In genomic region chr15:38364014-38364413, GRCm38 (mm10) we compare ENCODE assay signal across 20 mouse cellular contexts.
"Had no signal": no experiment of that assay in that cellular context is flagged by ENCODE, and none has a peak within 500 bp of the region (broad histone marks: within the 10 kb centered on the region; RNA-seq: fewer than 3 reads in every experiment).

No protein-coding gene starts in this region.

- H3K4me2 ChIP-seq: limb, embryonic 12.5 days; liver, embryonic 13.5 days; midbrain, embryonic 12.5 days; midbrain, embryonic 15.5 days; neural tube, embryonic 12.5 days; neural tube, embryonic 15.5 days had no signal

- H3K36me3 ChIP-seq: limb, embryonic 12.5 days; liver, embryonic 13.5 days; midbrain, embryonic 12.5 days; midbrain, embryonic 15.5 days; neural tube, embryonic 12.5 days; neural tube, embryonic 15.5 days had no signal

- H3K27me3 ChIP-seq: limb, embryonic 12.5 days; liver, embryonic 13.5 days; midbrain, embryonic 12.5 days; midbrain, embryonic 15.5 days; neural tube, embryonic 12.5 days; neural tube, embryonic 15.5 days had no signal

- DNase-seq: kidney, postnatal 10 days; kidney, postnatal 36 days; layer of hippocampus, postnatal 36 days; liver, embryonic 13.5 days; lung, adult 2 months; lung, postnatal 14 days; lung, postnatal 4 days; right cerebral cortex, adult 18-20 months; right cerebral cortex, postnatal 14 days; right cerebral cortex, postnatal 4 days; thymus, adult 2 months; thymus, postnatal 14 days; thymus, postnatal 4 days had no signal

- H3K9ac ChIP-seq: limb, embryonic 12.5 days; liver, embryonic 13.5 days; midbrain, embryonic 12.5 days; midbrain, embryonic 15.5 days; neural tube, embryonic 12.5 days; neural tube, embryonic 15.5 days had no signal

- H3K9me3 ChIP-seq: liver, embryonic 13.5 days; neural tube, embryonic 12.5 days had no signal

- ATAC-seq: midbrain, embryonic 15.5 days had no signal

- H3K4me3 ChIP-seq: left cerebral cortex, adult 2 months; limb, embryonic 12.5 days; liver, embryonic 13.5 days; midbrain, embryonic 12.5 days; midbrain, embryonic 15.5 days; neural tube, embryonic 12.5 days; neural tube, embryonic 15.5 days had no signal

- H3K27ac ChIP-seq: left cerebral cortex, adult 2 months; limb, embryonic 12.5 days; liver, embryonic 13.5 days; midbrain, embryonic 12.5 days; midbrain, embryonic 15.5 days; neural tube, embryonic 12.5 days; neural tube, embryonic 15.5 days; stomach, postnatal 0 days had no signal

- H3K4me1 ChIP-seq: liver, embryonic 13.5 days; midbrain, embryonic 12.5 days; midbrain, embryonic 15.5 days; neural tube, embryonic 12.5 days; neural tube, embryonic 15.5 days had no signal
